Mouse (Mus musculus) stomach, embryonic 14.5 days (tissue): ENCODE results near the gene Aff3. TPM values are rescaled to one million over a fixed set of nuclear protein-coding genes. Genes with fewer than 3 reads are reported as not detected.

Experiments used
- ATAC-seq: fragments of 200-750 bp; cut with Nextera tagmentation; 2 replicates; pipeline ENCODE4 v1.8.0; 2017; ENCODE audit warnings: low read depth, moderate TSS enrichment; ENCODE audit not compliant: insufficient number of reproducible peaks, insufficient read depth, low FRiP score
- H3K27ac ChIP-seq: fragments of 300-500 bp; sonication (generic); 2 replicates; pipeline ENCODE4 v1.5.1; 2014; ENCODE audit warnings: mild to moderate bottlenecking, low read length, moderate library complexity, mixed read lengths
- H3K27me3 ChIP-seq: fragments of 300-500 bp; sonication (generic); 2 replicates; pipeline ENCODE4 v1.6.1; 2014; ENCODE audit warnings: low read length, control low read depth, mixed read lengths; ENCODE audit not compliant: control insufficient read depth, insufficient read depth
- H3K36me3 ChIP-seq: fragments of 300-500 bp; sonication (generic); 2 replicates; pipeline ENCODE4 v1.6.1; 2014; ENCODE audit warnings: mild to moderate bottlenecking, control low read depth, low read length, moderate library complexity, mixed read lengths; ENCODE audit not compliant: control insufficient read depth, insufficient read depth
- H3K4me1 ChIP-seq: fragments of 300-500 bp; sonication (generic); 2 replicates; pipeline ENCODE4 v1.6.1; 2014; ENCODE audit warnings: low read length, control low read depth, mixed read lengths; ENCODE audit not compliant: control insufficient read depth, insufficient read depth
- H3K4me2 ChIP-seq: fragments of 300-500 bp; sonication (generic); replicated peaks from 2 replicates; pipeline ENCODE4 v1.6.1; 2014; ENCODE audit warnings: low read depth, low read length, control low read depth
- H3K4me3 ChIP-seq: fragments of 300-500 bp; sonication (generic); 2 replicates; pipeline ENCODE4 v1.5.1; 2014; ENCODE audit warnings: low read depth, low read length, control low read depth
- H3K9ac ChIP-seq: fragments of 300-500 bp; sonication (generic); replicated peaks from 2 replicates; pipeline ENCODE4 v1.6.1; 2014; ENCODE audit warnings: low read depth, mild to moderate bottlenecking, control low read depth, low read length, moderate library complexity, mixed read lengths
- H3K9me3 ChIP-seq: fragments of 300-500 bp; sonication (generic); 2 replicates; pipeline ENCODE4 v1.6.1; 2016; ENCODE audit warnings: low read depth, low read length, control low read depth; ENCODE audit not compliant: control insufficient read depth
- WGBS: fragments of 180-500 bp; shearing (Covaris S2); extraction: QIAGEN DNeasy Blood & Tissue Kit; methylation state at CpG from one replicate; pipeline ENCODE4 v1.1.7; 2014; 5-methylcytosine and 5-hydroxymethylcytosine counted together
- polyA plus RNA-seq: library from polyadenylated mRNA; unstranded; fragments of >200 nt; fragmentation: Nextera tagmentation; extraction: Ambion mirVana; gene quantifications from 2 replicates; pipeline ENCODE4 v1.2.1, GENCODE M21; 2014

Gene Aff3
- 8.0 and 8.2 TPM in 2 replicates for polyA plus RNA-seq

DNA sequence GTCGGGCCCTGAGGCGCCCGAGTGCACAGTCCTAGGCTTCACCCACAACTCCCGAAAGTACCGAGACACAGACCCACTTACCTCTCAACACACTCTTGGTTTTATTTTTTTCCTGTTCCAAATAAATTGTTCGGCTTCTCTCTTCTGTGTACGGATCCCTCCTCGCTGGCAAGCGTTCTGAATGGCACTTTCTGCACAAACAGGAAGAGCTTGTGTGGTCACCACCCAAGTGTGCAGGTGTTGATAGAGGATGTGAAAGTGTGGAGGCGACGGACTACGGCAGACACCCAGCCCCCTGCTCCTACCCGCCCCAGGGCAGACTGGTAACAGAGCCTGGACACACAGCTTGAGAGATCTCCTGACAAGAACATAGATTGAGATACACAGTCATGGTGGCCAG, at the start of gene Aff3:
TSS of gene Aff3 (minus strand) at position 179 of the 400 bp plus-strand sequence.
- Histone ChIP-seq H3K4me1 (peaks cover 4% of the 10 kb centered on the region; the same call in 1 of the 2 replicates), H3K4me3 (no peak within 1 kb of the TSS), H3K9me3 (no peaks in the 10 kb centered on the region), H3K4me2 (no peak within 1 kb of the TSS), H3K9ac (no peak within 1 kb of the TSS), H3K36me3 (no peaks in the 10 kb centered on the region), H3K27ac (no peak within 1 kb of the TSS; the same call in 1 of the 2 replicates), H3K27me3 (no peaks in the 10 kb centered on the region)
- WGBS, result 83% methylated on average over 13 of the region's 13 CpGs
- ATAC-seq, result no peak

GRCm38 (mm10) chr1:38700646-38701045, 35.9 kb upstream of the Aff3 start:
- H3K9me3 ChIP-seq, result no peaks in the 10 kb centered on the region
- H3K9ac ChIP-seq, result no peak overlapping the region
- H3K4me3 ChIP-seq, result no peak overlapping the region
- no peaks in the 10 kb centered on the region for H3K36me3 ChIP-seq
- no peak overlapping the region for H3K4me2 ChIP-seq
- 62% methylated on average over 6 of the region's 6 CpGs for WGBS
- H3K27ac ChIP-seq, result no peak overlapping the region
- no peaks in the 10 kb centered on the region for H3K4me1 ChIP-seq
- no peaks in the 10 kb centered on the region for H3K27me3 ChIP-seq
- ATAC-seq, result no peak

DNA sequence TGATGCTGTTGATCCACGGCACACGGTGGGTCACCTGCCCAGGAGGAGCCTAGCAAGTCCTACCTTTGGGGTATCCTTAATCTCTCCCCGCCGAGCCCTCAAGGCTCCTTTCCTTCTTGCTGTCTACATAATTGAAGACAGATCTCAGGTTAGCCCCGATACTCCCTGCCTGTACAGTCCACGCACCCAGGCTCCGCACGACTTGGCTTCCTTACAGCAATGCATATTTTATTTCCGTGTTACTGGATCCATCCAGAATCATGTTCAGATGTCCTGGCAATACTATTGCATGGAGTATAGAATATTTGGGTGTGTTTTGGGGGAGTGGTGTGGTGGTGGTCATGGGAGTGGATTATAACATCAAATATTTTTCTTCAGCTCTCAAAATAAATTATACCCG, 34.5 kb upstream of the Aff3 start:
- H3K4me1 ChIP-seq, result no peaks in the 10 kb centered on the region
- no peaks in the 10 kb centered on the region for H3K27me3 ChIP-seq
- H3K9ac ChIP-seq, result no peak overlapping the region
- H3K4me3 ChIP-seq, result no peak overlapping the region
- WGBS, result 87% methylated on average over 10 of the region's 10 CpGs
- no peaks in the 10 kb centered on the region for H3K9me3 ChIP-seq
- H3K27ac ChIP-seq, result no peak overlapping the region
- no peak overlapping the region for H3K4me2 ChIP-seq
- ATAC-seq, result no peak
- no peaks in the 10 kb centered on the region for H3K36me3 ChIP-seq

- Histone ChIP-seq H3K9ac (no peak overlapping the region), H3K9me3 (no peaks in the 10 kb centered on the region), H3K4me2 (no peak overlapping the region), H3K4me3 (no peak overlapping the region), H3K36me3 (no peaks in the 10 kb centered on the region), H3K27me3 (no peaks in the 10 kb centered on the region), H3K4me1 (no peaks in the 10 kb centered on the region), H3K27ac (no peak overlapping the region)
- WGBS, result 57% methylated on average over 15 of the region's 15 CpGs
- ATAC-seq, result no peak
These were observed 31.3 kb upstream of the Aff3 start for GRCm38 (mm10) chr1:38695812-38696681.

GRCm38 (mm10) chr1:38695089-38695811, 30.5 kb upstream of the Aff3 start:
- WGBS, result 71% methylated on average over 2 of the region's 2 CpGs
- ATAC-seq, result no peak
- H3K4me3 ChIP-seq, result no peak overlapping the region

GRCm38 (mm10) chr1:38694142-38694541, 29.4 kb upstream of the Aff3 start:
- ATAC-seq, result no peak
- Histone ChIP-seq H3K4me3 (no peak overlapping the region), H3K4me1 (no peaks in the 10 kb centered on the region), H3K4me2 (no peak overlapping the region), H3K9ac (no peak overlapping the region), H3K27ac (no peak overlapping the region), H3K27me3 (no peaks in the 10 kb centered on the region), H3K36me3 (no peaks in the 10 kb centered on the region), H3K9me3 (no peaks in the 10 kb centered on the region)
- WGBS, result 63% methylated on average over 5 of the region's 5 CpGs

More at GRCm38 (mm10) chr1:38695089-38695811, 30.5 kb upstream of the Aff3 start:
- H3K9ac ChIP-seq, result no peak overlapping the region
- no peaks in the 10 kb centered on the region for H3K9me3 ChIP-seq
- no peak overlapping the region for H3K4me2 ChIP-seq
- H3K36me3 ChIP-seq, result no peaks in the 10 kb centered on the region
- no peaks in the 10 kb centered on the region for H3K27me3 ChIP-seq
- H3K4me1 ChIP-seq, result no peaks in the 10 kb centered on the region
- no peak overlapping the region for H3K27ac ChIP-seq

DNA sequence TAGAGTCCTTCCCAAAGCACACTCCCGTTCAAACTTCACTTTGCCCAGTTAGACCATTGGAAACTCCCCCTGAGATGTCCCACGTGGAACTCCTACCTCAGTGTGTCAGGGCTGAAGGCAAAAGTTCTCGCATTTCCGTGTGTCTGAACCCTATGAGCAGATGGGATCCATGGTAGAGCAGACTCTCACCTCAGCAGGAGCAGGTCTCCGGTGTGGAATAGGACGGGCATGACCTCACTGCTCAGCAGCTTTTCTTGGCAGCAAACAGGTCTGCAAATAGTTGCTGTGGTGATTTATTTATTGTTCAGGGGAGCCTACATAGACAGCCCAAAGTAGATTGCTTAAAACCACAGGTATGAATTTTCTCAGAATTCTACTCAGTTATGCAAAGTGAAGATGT, 25.7 kb upstream of the Aff3 start:
- Histone ChIP-seq H3K4me3 (no peak overlapping the region), H3K9me3 (no peaks in the 10 kb centered on the region), H3K4me2 (no peak overlapping the region), H3K4me1 (no peaks in the 10 kb centered on the region), H3K36me3 (no peaks in the 10 kb centered on the region), H3K27ac (no peak overlapping the region), H3K27me3 (no peaks in the 10 kb centered on the region), H3K9ac (no peak overlapping the region)
- ATAC-seq, result no peak
- WGBS, result 74% methylated on average over 6 of the region's 6 CpGs

DNA sequence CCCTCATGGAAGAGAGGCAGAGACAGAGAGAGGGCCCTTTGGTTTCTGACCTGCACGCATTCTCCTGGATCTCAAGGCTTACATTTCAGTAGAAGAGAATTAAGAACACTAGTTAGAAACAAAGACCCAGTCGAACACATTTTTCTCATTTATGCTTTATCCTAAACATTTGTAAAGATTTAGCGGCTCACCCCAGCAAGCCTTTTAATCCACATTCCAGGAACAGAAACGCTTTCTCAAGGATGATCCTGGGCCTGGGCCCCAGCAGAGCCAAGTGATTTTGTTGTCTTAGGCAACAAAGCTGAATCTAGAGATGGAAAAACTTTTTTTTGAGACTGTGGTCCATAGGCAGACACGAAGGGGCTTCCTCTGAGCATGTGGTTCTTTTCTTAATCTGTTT, 23.5 kb upstream of the Aff3 start:
- Histone ChIP-seq H3K27ac (no peak overlapping the region), H3K27me3 (no peaks in the 10 kb centered on the region), H3K4me2 (no peak overlapping the region), H3K9ac (no peak overlapping the region), H3K4me3 (no peak overlapping the region), H3K9me3 (no peaks in the 10 kb centered on the region), H3K4me1 (no peaks in the 10 kb centered on the region), H3K36me3 (no peaks in the 10 kb centered on the region)
- ATAC-seq, result no peak
- 47% methylated on average over 5 of the region's 5 CpGs for WGBS
